Mouse (Mus musculus) brain, embryonic 14.5 days (tissue): Measurements from ENCODE around the gene Kbtbd2.

Experiments used
- CTCF ChIP-seq: fragments of 200-500 bp; IDR thresholded peaks from 2 replicates; pipeline ENCODE4 v1.5.1; 2012; ENCODE audit warnings: inconsistent platforms, mild to moderate bottlenecking, moderate library complexity, borderline replicate concordance; ENCODE audit not compliant: insufficient read depth, insufficient read length; ENCODE audit errors: extremely low read depth
- POLR2A ChIP-seq: fragments of 200-500 bp; IDR thresholded peaks from 2 replicates; pipeline ENCODE4 v1.6.1; 2012; ENCODE audit warnings: mild to moderate bottlenecking, inconsistent platforms, borderline replicate concordance; ENCODE audit not compliant: poor library complexity, insufficient read depth, insufficient read length, severe bottlenecking; ENCODE audit errors: extremely low read depth

- TF ChIP-seq CTCF: no peak
- TF ChIP-seq POLR2A: no peak
These were observed 21.8 kb downstream of the Kbtbd2 start for GRCm38 (mm10) chr6:56775816-56776215.
